Mouse (Mus musculus): Measurements from ENCODE around the gene Tmeff1. TPM values are rescaled to one million over a fixed set of nuclear protein-coding genes. Genes with fewer than 3 reads are reported as not detected.

Tmeff1 gene
- total RNA-seq (2021) (10 to 100 TPM; 11.1 to 11.7 TPM), polyA plus RNA-seq (2012; rRNA removed) (4.9 and 8.5 TPM in 2 replicates)
- long read RNA-seq, partial matches to known transcripts, result 0 of 10 reads
- long read RNA-seq, other reads (novel, unspliced or antisense), result 4 of 10 reads

GRCm38 (mm10) chr4:48584421-48585240, at the start of gene Tmeff1:
Gene Tmeff1, plus strand, starts transcription at chr4:48585174.
- Histone ChIP-seq H3K27ac (peak within 1 kb of the TSS; percentile 36), H3K27me3 (ENCODE audit: control insufficient read depth, insufficient read depth, low read length) (no peaks in the 10 kb centered on the region; the same call in 1 of the 2 replicates), H3K4me3 (peak within 1 kb of the TSS; percentile 57), H3K9ac (ENCODE audit: low read depth, low read length) (peak within 1 kb of the TSS; percentile 19), H3K4me1 (ENCODE audit: control insufficient read depth, insufficient read depth, low read length) (no peaks in the 10 kb centered on the region; the same call in 1 of the 2 replicates), H3K79me2 (replicated peaks; ENCODE audit: control insufficient read depth, insufficient read depth, low read length) (no peaks in the 10 kb centered on the region), H3K36me3 (ENCODE audit: control insufficient read depth, insufficient read depth, low read length) (no peaks in the 10 kb centered on the region)
- intact Hi-C loops (cut with DNase I), result loop anchor here (2.0 to 5.0 kb wide), 3 partner anchors 38 to 98 kb away; partner anchors contain the start of gene Cavin4
- peak; percentile 33 to 51 for DNase-seq
- WGBS, result 5% methylated on average over 39 of the region's 64 CpGs
- TF ChIP-seq CTCF (IDR thresholded peaks at IDR 0.05) (no peak), EP300 (IDR thresholded peaks at IDR 0.05; ENCODE audit: insufficient read depth, low read depth, low read length) (no peak), POLR2A (IDR thresholded peaks at IDR 0.05; ENCODE audit: insufficient read depth, low read depth, low read length) (no peak)

- intact Hi-C loops (cut with DNase I), result no loop called here
- 80% methylated on average over 5 of the region's 5 CpGs for WGBS
- no peak overlapping the region for H3K4me3 ChIP-seq
- H3K27me3 ChIP-seq (ENCODE audit: control insufficient read depth, insufficient read depth, low read length), result no peaks in the 10 kb centered on the region
- no peak overlapping the region for H3K9ac ChIP-seq (ENCODE audit: low read depth, low read length)
- no peak for DNase-seq
- no peaks in the 10 kb centered on the region for H3K4me1 ChIP-seq (ENCODE audit: control insufficient read depth, insufficient read depth, low read length)
- no peaks in the 10 kb centered on the region for H3K36me3 ChIP-seq (ENCODE audit: control insufficient read depth, insufficient read depth, low read length)
- no peak overlapping the region for H3K27ac ChIP-seq
- H3K79me2 ChIP-seq (replicated peaks; ENCODE audit: control insufficient read depth, insufficient read depth, low read length), result no peaks in the 10 kb centered on the region
- no peak for TF ChIP-seq POLR2A (IDR thresholded peaks at IDR 0.05; ENCODE audit: insufficient read depth, low read depth, low read length)
Measured at GRCm38 (mm10) chr4:48536275-48536674, 48.7 kb upstream of the Tmeff1 start.

- intact Hi-C loops (cut with DNase I), result no loop called here
- no peak for TF ChIP-seq POLR2A (IDR thresholded peaks at IDR 0.05; ENCODE audit: insufficient read depth, low read depth, low read length)
- TF ChIP-seq EP300 (IDR thresholded peaks at IDR 0.05; ENCODE audit: insufficient read depth, low read depth, low read length), result no peak
- TF ChIP-seq CTCF (IDR thresholded peaks at IDR 0.05), result no peak
- peaks cover 5% of the 10 kb centered on the region for H3K4me1 ChIP-seq (ENCODE audit: control insufficient read depth, insufficient read depth, low read length)
- no peak overlapping the region for H3K27ac ChIP-seq
- no peaks in the 10 kb centered on the region for H3K27me3 ChIP-seq (ENCODE audit: control insufficient read depth, insufficient read depth, low read length)
- H3K9ac ChIP-seq (ENCODE audit: low read depth, low read length), result no peak overlapping the region
- H3K36me3 ChIP-seq (ENCODE audit: control insufficient read depth, insufficient read depth, low read length), result no peaks in the 10 kb centered on the region
- H3K4me3 ChIP-seq, result no peak overlapping the region
- DNase-seq, result no peak
- WGBS, result 86% methylated on average over 5 of the region's 5 CpGs
- H3K79me2 ChIP-seq (replicated peaks; ENCODE audit: control insufficient read depth, insufficient read depth, low read length), result no peaks in the 10 kb centered on the region
Measured at GRCm38 (mm10) chr4:48537024-48537423, 48.0 kb upstream of the Tmeff1 start.

GRCm38 (mm10) chr4:48538581-48538980, 46.4 kb upstream of the Tmeff1 start:
- DNase-seq, result no peak
- Histone ChIP-seq H3K4me1 (ENCODE audit: control insufficient read depth, insufficient read depth, low read length) (peaks cover 5% of the 10 kb centered on the region), H3K79me2 (replicated peaks; ENCODE audit: control insufficient read depth, insufficient read depth, low read length) (no peaks in the 10 kb centered on the region), H3K9ac (ENCODE audit: low read depth, low read length) (no peak overlapping the region), H3K36me3 (ENCODE audit: control insufficient read depth, insufficient read depth, low read length) (no peaks in the 10 kb centered on the region), H3K27ac (no peak overlapping the region), H3K4me3 (no peak overlapping the region), H3K27me3 (ENCODE audit: control insufficient read depth, insufficient read depth, low read length) (no peaks in the 10 kb centered on the region)
- TF ChIP-seq POLR2A (IDR thresholded peaks at IDR 0.05; ENCODE audit: insufficient read depth, low read depth, low read length), result no peak
- TF ChIP-seq CTCF (IDR thresholded peaks at IDR 0.05), result no peak
- TF ChIP-seq EP300 (IDR thresholded peaks at IDR 0.05; ENCODE audit: insufficient read depth, low read depth, low read length), result no peak
- intact Hi-C loops (cut with DNase I), result loop anchor here (2.0 kb wide), 1 partner anchor 64 kb away; no protein-coding TSS in a partner anchor
- 87% methylated on average over 2 of the region's 2 CpGs for WGBS

GRCm38 (mm10) chr4:48539841-48540575, 45.0 kb upstream of the Tmeff1 start, which contains the start of gene Msantd3:
Gene Msantd3, plus strand, starts transcription at chr4:48539935.
- WGBS, result 9% methylated on average over 73 of the region's 86 CpGs
- Histone ChIP-seq H3K36me3 (ENCODE audit: control insufficient read depth, insufficient read depth, low read length) (no peaks in the 10 kb centered on the region), H3K79me2 (replicated peaks; ENCODE audit: control insufficient read depth, insufficient read depth, low read length) (no peaks in the 10 kb centered on the region), H3K27ac (peak within 1 kb of the TSS; percentile 87), H3K4me3 (peak within 1 kb of the TSS; percentile 72), H3K27me3 (ENCODE audit: control insufficient read depth, insufficient read depth, low read length) (no peaks in the 10 kb centered on the region), H3K4me1 (ENCODE audit: control insufficient read depth, insufficient read depth, low read length) (peaks cover 5% of the 10 kb centered on the region), H3K9ac (ENCODE audit: low read depth, low read length) (peak within 1 kb of the TSS; percentile 87)
- TF ChIP-seq EP300 (IDR thresholded peaks at IDR 0.05; ENCODE audit: insufficient read depth, low read depth, low read length), result no peak
- TF ChIP-seq POLR2A (IDR thresholded peaks at IDR 0.05; ENCODE audit: insufficient read depth, low read depth, low read length), result no peak
- TF ChIP-seq CTCF (IDR thresholded peaks at IDR 0.05), result no peak
- intact Hi-C loops (cut with DNase I), result loop anchor here (2.0 kb wide), 2 partner anchors 65 to 125 kb away; no protein-coding TSS in a partner anchor
- DNase-seq, result peak; percentile 63 to 70

Measured in heart, adult 2 months (tissue).